Mouse (Mus musculus) splenic B cell, adult 2 months (primary cell): ENCODE data around the gene Xpo6.

Experiments used
- DNase-seq: peaks from one replicate; pipeline ENCODE4 v3.0.0-alpha.2; 2011; ENCODE audit warnings: low read depth, low spot score
- H3K27me3 ChIP-seq: 2 replicates; pipeline ENCODE4 v1.6.1; 2012; ENCODE audit warnings: mild to moderate bottlenecking, low read length, moderate library complexity, mixed read lengths; ENCODE audit not compliant: control insufficient read depth, poor library complexity, insufficient read depth, severe bottlenecking
- H3K36me3 ChIP-seq: 2 replicates; pipeline ENCODE4 v1.6.1; 2012; ENCODE audit warnings: mild to moderate bottlenecking, low read length, moderate library complexity, mixed read lengths; ENCODE audit not compliant: control insufficient read depth, poor library complexity, insufficient read depth, severe bottlenecking

Gene Xpo6

DNA sequence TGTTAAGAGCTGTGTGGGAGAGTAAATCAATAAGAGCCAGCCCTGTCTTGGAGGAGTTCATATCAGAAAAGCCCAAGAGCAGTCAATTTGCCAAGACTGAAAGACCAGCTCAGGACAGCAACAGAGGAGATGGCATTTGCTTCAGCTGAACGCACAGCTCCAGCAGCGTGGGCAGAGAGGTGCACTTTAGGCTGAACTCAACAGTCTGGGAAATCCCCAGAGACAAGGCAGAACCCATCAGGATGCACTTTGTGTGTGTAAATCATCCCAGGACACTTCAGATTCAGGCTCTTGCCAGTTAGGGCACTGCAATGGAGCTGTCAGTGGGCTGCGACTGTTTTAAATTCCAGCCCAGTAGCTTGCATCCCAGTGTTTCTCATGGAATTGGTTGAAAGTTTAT is 22.5 kb upstream of the Xpo6 start:
- no peak for DNase-seq
- H3K27me3 ChIP-seq, result no peaks in the 10 kb centered on the region

GRCm38 (mm10) chr7:126220611-126221010 is 20.3 kb upstream of the Xpo6 start:
- no peaks in the 10 kb centered on the region for H3K36me3 ChIP-seq
- no peak for DNase-seq
- H3K27me3 ChIP-seq, result no peaks in the 10 kb centered on the region

More for the DNA sequence above, 22.5 kb upstream of the Xpo6 start:
- H3K36me3 ChIP-seq, result no peaks in the 10 kb centered on the region

GRCm38 (mm10) chr7:126218311-126218710 is 18.0 kb upstream of the Xpo6 start:
- Histone ChIP-seq H3K27me3 (no peaks in the 10 kb centered on the region), H3K36me3 (no peaks in the 10 kb centered on the region)
- no peak for DNase-seq

GRCm38 (mm10) chr7:126216867-126217266 is 16.6 kb upstream of the Xpo6 start:
- H3K36me3 ChIP-seq, result no peaks in the 10 kb centered on the region
- H3K27me3 ChIP-seq, result no peaks in the 10 kb centered on the region
- DNase-seq, result no peak

- no peaks in the 10 kb centered on the region for H3K27me3 ChIP-seq
- no peaks in the 10 kb centered on the region for H3K36me3 ChIP-seq
- DNase-seq, result peak; percentile 83
These were observed 10.6 kb upstream of the Xpo6 start for GRCm38 (mm10) chr7:126210856-126211255.

DNA sequence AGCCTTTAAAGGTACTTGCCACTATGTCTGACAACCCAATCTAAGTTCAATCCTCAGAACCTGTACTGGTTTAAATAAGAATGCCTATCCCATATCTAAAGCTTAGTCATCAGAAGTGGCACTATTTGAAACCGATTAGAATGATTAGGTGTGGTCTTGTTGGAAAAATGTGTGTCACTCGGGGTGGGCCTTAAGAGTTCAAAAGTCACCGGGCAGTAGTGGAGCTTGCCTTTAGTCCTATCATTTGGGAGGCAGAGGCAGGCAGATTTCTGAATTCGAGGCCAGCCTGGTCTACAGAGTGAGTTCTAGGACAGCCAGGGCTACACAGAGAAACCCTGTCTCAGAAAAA is 670 bp upstream of the Xpo6 start:
- Histone ChIP-seq H3K36me3 (0 out of 2 replicates have a peak, but pooled peaks cover 3% of the 10 kb centered on the region), H3K27me3 (no peaks in the 10 kb centered on the region)
- no peak for DNase-seq

GRCm38 (mm10) chr7:126199691-126200102 is 604 bp downstream of the Xpo6 start:
- H3K36me3 ChIP-seq, result 0 out of 2 replicates have a peak, but pooled peaks cover 3% of the 10 kb centered on the region
- H3K27me3 ChIP-seq, result no peaks in the 10 kb centered on the region
- peak; percentile 48 for DNase-seq

DNA sequence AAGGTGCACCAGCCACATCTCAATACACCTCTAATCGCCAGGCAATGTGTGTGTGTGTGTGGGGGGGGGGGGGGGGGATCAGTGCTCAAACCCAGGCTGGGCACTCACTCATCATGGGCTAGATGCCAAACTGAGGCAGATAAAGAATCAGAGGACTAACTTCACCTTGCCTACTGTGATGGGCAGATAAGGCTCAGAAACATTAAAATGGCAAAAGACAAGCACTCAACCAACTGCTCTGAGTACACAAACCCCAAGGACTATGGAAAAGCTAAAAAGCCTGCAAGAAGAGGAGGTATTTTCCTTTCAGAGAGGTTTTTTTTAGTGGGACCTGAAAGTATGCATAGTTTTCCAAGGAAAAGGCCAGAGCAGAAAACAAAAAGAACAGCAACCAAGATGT is 1.4 kb downstream of the Xpo6 start:
- Histone ChIP-seq H3K27me3 (no peaks in the 10 kb centered on the region), H3K36me3 (0 out of 2 replicates have a peak, but pooled peaks cover 3% of the 10 kb centered on the region)
- DNase-seq, result no peak

GRCm38 (mm10) chr7:126194175-126194574 is 6.1 kb downstream of the Xpo6 start:
- 0 out of 2 replicates have a peak, but pooled peaks cover 3% of the 10 kb centered on the region for H3K36me3 ChIP-seq
- H3K27me3 ChIP-seq, result no peaks in the 10 kb centered on the region
- peak; percentile 34 for DNase-seq

- Histone ChIP-seq H3K36me3 (0 out of 2 replicates have a peak, but pooled peaks cover 2% of the 10 kb centered on the region), H3K27me3 (no peaks in the 10 kb centered on the region)
- no peak for DNase-seq
These were observed 8.8 kb downstream of the Xpo6 start for GRCm38 (mm10) chr7:126191471-126191870.

DNA sequence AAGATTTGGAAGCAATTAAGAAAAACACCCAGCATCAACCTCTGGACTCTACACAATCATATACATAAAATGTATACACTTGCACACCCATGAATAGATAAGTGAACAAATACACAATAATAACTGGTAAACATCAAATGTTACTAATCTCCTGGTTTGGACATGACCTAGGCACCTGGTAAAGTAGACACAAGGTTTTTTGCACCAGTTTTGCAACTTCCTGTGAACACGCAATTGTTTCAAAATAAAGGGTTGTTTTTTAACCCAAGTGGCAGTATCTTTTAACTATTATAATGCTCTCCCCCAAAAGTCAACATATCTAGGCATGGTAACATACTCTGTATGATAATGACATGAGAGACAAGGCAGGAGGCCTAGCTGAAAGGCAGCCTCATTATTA is 10.8 kb downstream of the Xpo6 start:
- H3K36me3 ChIP-seq, result no peaks in the 10 kb centered on the region
- DNase-seq, result no peak
- no peaks in the 10 kb centered on the region for H3K27me3 ChIP-seq

DNA sequence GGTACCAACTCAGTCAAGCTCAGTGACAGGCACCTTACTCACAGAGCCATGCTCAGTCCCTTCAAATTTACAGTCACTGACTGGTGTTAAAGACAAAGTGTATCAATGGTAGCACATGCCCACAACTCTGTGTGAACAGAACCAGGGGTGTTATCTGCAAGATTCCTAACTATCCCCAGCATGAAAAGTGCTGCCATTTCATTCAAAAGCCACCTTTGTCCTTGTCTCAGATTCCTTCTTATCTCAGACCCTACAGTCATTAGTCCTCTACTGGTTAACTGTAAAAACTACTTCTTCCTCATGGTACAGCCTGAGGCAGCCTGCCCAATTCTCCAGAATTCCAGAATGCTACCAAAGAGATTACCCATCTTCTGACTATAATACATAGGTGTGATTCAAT is 14.3 kb downstream of the Xpo6 start:
- H3K27me3 ChIP-seq, result no peaks in the 10 kb centered on the region
- H3K36me3 ChIP-seq, result no peaks in the 10 kb centered on the region

GRCm38 (mm10) chr7:126183583-126183982 is 16.7 kb downstream of the Xpo6 start:
- no peaks in the 10 kb centered on the region for H3K36me3 ChIP-seq
- no peaks in the 10 kb centered on the region for H3K27me3 ChIP-seq
- no peak for DNase-seq

More for the DNA sequence above, 14.3 kb downstream of the Xpo6 start:
- no peak for DNase-seq

GRCm38 (mm10) chr7:126181487-126181886 is 18.8 kb downstream of the Xpo6 start:
- no peaks in the 10 kb centered on the region for H3K36me3 ChIP-seq

GRCm38 (mm10) chr7:126180956-126181355 is 19.3 kb downstream of the Xpo6 start:
- Histone ChIP-seq H3K27me3 (no peaks in the 10 kb centered on the region), H3K36me3 (no peaks in the 10 kb centered on the region)
- DNase-seq, result peak; percentile 65

More at GRCm38 (mm10) chr7:126181487-126181886, 18.8 kb downstream of the Xpo6 start:
- DNase-seq, result no peak
- H3K27me3 ChIP-seq, result no peaks in the 10 kb centered on the region

DNA sequence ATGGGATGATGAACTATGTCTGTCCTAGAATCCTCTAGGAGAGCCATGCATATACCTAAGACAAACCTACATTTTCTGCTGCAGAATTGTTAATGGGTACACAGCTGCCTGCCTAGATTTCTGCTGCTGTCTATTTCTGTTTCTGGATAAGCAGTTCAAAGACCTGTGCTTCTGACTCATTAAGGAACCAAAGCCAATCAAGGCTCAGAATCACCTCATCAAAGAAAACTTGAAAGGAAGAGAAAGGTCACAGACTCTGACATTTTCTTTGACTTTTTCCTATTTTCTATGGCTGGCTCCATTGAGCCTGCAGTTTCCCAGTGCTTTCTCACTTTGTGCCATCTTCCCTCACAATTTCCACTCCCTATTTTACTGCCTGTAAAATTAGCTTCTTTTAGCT is 21.5 kb downstream of the Xpo6 start:
- H3K27me3 ChIP-seq, result no peaks in the 10 kb centered on the region
- H3K36me3 ChIP-seq, result no peaks in the 10 kb centered on the region
- DNase-seq, result no peak
